Mouse (Mus musculus) brain, embryonic 18.5 days (tissue): Measurements from ENCODE around the gene Spata25.
"Not testable (repeated sequence)": the region's sequence is repeated elsewhere in the genome, so short reads cannot be mapped to it uniquely, and the experiment has no call there.

Experiments used
- DNase-seq: peaks from one replicate; pipeline ENCODE4 v3.0.0-alpha.2; 2012; ENCODE audit warnings: low read depth, low spot score

Gene Spata25

GRCm38 (mm10) chr2:164805332-164805718 lies 23.0 kb downstream of the Spata25 start:
- DNase-seq, result no peak

- peak; percentile 97 for DNase-seq
Observed at GRCm38 (mm10) chr2:164804533-164805331, 23.6 kb downstream of the Spata25 start, which contains the start of the genes Acot8 and Zswim3. Gene Acot8 (minus strand): TSS chr2:164804882. Gene Zswim3 (plus strand): TSS chr2:164805098.

GRCm38 (mm10) chr2:164803921-164804313 lies 24.4 kb downstream of the Spata25 start:
- no peak for DNase-seq

GRCm38 (mm10) chr2:164803201-164803920 lies 25.0 kb downstream of the Spata25 start:
- no peak for DNase-seq

GRCm38 (mm10) chr2:164800252-164801004 lies 27.9 kb downstream of the Spata25 start:
- DNase-seq, result no peak

GRCm38 (mm10) chr2:164798554-164798953 lies 29.8 kb downstream of the Spata25 start:
- not testable (repeated sequence) for DNase-seq

GRCm38 (mm10) chr2:164795868-164796267 lies 32.5 kb downstream of the Spata25 start:
- DNase-seq, result no peak

GRCm38 (mm10) chr2:164794293-164794692 lies 34.0 kb downstream of the Spata25 start:
- no peak for DNase-seq

- DNase-seq, result no peak
Observed at GRCm38 (mm10) chr2:164793772-164794171, 34.6 kb downstream of the Spata25 start.

GRCm38 (mm10) chr2:164793236-164793635 lies 35.1 kb downstream of the Spata25 start:
- DNase-seq, result no peak

- DNase-seq, result no peak
Observed at GRCm38 (mm10) chr2:164792400-164793190, 35.7 kb downstream of the Spata25 start.

GRCm38 (mm10) chr2:164791841-164792261 lies 36.5 kb downstream of the Spata25 start:
- DNase-seq, result no peak

- DNase-seq, result no peak
Observed at GRCm38 (mm10) chr2:164790451-164790850, 37.9 kb downstream of the Spata25 start.

- no peak for DNase-seq
Observed at GRCm38 (mm10) chr2:164788411-164788810, 39.9 kb downstream of the Spata25 start.

- no peak for DNase-seq
Observed at GRCm38 (mm10) chr2:164787779-164788178, 40.6 kb downstream of the Spata25 start.

- DNase-seq, result no peak
Observed at GRCm38 (mm10) chr2:164787032-164787431, 41.3 kb downstream of the Spata25 start.

- no peak for DNase-seq
Observed at GRCm38 (mm10) chr2:164786388-164786885, 41.9 kb downstream of the Spata25 start.

- peak; percentile 65 for DNase-seq
Observed at GRCm38 (mm10) chr2:164785481-164786387, 42.6 kb downstream of the Spata25 start, which contains the start of gene Snx21. Gene Snx21 (plus strand): TSS chr2:164785823.

GRCm38 (mm10) chr2:164784869-164785420 lies 43.4 kb downstream of the Spata25 start:
- DNase-seq, result no peak
